Mouse (Mus musculus) olfactory bulb, adult 2 months (tissue): ENCODE measurements around the gene Dlg2. TPM values are rescaled to one million over a fixed set of nuclear protein-coding genes. Genes with fewer than 3 reads are reported as not detected.

Experiments
- H3K27ac ChIP-seq: fragments of 200-500 bp; 2 replicates; pipeline ENCODE4 v1.5.1; 2012; ENCODE audit warnings: low read depth, low read length; ENCODE audit not compliant: insufficient read depth
- H3K4me1 ChIP-seq: fragments of 200-500 bp; 2 replicates; pipeline ENCODE4 v1.6.1; 2012; ENCODE audit warnings: low read length; ENCODE audit not compliant: control insufficient read depth, insufficient read depth
- H3K4me3 ChIP-seq: fragments of 200-500 bp; 2 replicates; pipeline ENCODE4 v1.5.1; 2012; ENCODE audit warnings: mild to moderate bottlenecking, low read depth, low read length, moderate library complexity; ENCODE audit not compliant: insufficient read depth
- CTCF ChIP-seq: fragments of 200-500 bp; IDR thresholded peaks from 2 replicates; pipeline ENCODE4 v1.5.1; 2012; ENCODE audit warnings: low read depth, mild to moderate bottlenecking, low read length, moderate library complexity; ENCODE audit not compliant: insufficient read depth
- POLR2A ChIP-seq: fragments of 200-500 bp; IDR thresholded peaks from 2 replicates; pipeline ENCODE4 v1.6.1; 2012; ENCODE audit warnings: mild to moderate bottlenecking, low read depth, low read length, moderate library complexity; ENCODE audit not compliant: insufficient read depth
- WGBS: fragments of 180-500 bp; shearing (Covaris S2); methylation state at CpG from one replicate; pipeline ENCODE4 v1.1.7; 2018; 5-methylcytosine and 5-hydroxymethylcytosine counted together
- polyA plus RNA-seq: library from polyadenylated mRNA; stranded (reverse); fragments of >200 nt; gene quantifications from 2 replicates; pipeline ENCODE4 v1.2.4, GENCODE M21; 2012; ENCODE audit warnings: low replicate concordance; ENCODE audit not compliant: missing spikeins, insufficient read depth, insufficient read length

Gene Dlg2
- polyA plus RNA-seq, 1 experiment: not detected

DNA sequence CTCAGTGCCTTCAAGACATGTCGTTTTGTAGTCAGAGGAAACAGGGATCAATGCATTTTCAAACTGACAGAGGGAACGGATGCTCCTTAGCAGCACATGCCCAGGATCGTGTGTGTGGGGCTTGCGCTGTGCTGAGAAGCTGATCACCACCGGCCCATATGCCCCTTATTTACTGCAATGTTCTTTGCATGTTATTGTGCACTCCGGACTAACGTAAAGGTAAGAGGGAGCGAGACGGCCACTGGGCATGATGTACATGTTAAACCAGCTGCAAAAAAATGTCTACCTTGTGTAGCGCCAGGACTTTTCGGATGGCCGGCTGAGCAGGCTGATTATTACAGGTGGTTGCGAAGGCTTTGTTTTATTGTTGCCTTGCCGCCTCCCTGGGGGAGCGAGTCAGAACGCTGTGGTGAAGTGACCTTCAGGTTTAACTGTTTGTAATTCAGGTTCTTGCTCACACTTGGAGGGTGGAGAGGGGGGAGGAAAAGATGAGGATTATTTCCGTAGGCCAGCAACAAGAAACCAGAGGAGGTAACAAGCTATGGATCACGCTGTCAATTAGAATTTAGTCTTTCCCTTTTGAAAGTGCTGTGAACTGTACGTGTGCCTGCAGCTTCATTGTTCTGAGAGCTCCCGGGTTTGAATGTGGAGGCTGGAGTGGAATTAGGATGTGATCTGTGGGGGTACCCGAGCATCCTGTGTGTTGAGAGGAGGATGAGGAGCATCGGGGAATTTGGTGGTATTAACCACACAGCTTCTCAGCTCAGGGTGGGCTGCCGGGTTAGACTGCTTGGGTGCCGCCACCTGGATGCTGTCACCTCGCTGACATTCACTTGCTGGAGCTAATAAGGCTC lies 614.6 kb downstream of the Dlg2 start:
- no peaks in the 10 kb centered on the region for H3K4me1 ChIP-seq
- 3% methylated on average over 25 of the region's 25 CpGs for WGBS
- peak overlapping the region; percentile 97 for H3K27ac ChIP-seq
- no peak for TF ChIP-seq POLR2A
- TF ChIP-seq CTCF: no peak
- peak overlapping the region; percentile 49 for H3K4me3 ChIP-seq

DNA sequence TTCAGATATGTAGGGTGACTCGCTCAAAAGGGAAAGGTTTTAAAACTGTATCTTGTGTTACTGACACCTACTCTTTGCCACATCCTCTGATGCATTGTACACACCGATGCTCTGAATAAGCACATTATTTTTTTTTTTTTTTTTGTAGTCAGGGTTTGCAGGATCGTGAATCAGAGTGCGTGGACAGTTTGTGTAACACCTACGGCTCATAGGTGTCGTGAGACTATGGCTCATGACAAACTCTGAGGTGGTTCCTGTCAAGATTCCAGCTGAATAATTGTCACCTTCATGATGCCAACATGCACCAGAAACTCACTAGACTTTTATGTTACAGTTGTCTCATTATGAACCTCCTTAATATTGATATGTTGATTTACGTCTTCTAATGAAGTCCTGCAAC lies 620.0 kb downstream of the Dlg2 start:
- whole genome bisulfite sequencing: 74% methylated on average over 7 of the region's 7 CpGs
- H3K4me1 ChIP-seq: no peaks in the 10 kb centered on the region
- no peak overlapping the region for H3K27ac ChIP-seq
- no peak overlapping the region for H3K4me3 ChIP-seq
- TF ChIP-seq POLR2A (no peak), CTCF (no peak)

DNA sequence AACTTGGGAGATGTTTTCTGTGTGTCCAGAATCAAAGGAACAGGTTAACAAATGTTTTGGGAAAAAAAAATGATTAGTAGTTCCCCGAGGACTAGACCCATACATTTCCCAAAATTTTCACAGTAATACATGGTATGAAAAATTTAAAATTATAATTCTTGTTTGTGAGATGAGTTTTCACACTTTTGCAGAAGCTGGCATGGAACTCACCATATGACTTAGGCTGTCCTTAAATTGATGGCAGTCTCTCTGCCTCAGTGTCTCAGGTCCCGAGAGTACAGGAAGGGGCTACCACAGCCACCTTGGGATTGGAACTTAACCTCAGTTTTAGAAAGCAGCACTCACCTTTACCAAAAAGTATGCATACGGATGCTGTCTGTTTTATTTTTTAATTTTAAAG lies 622.0 kb downstream of the Dlg2 start:
- Histone ChIP-seq H3K4me3 (no peak overlapping the region), H3K4me1 (no peaks in the 10 kb centered on the region), H3K27ac (no peak overlapping the region)
- no peak for TF ChIP-seq POLR2A
- TF ChIP-seq CTCF: no peak
- WGBS: 89% methylated on average over 3 of the region's 3 CpGs

DNA sequence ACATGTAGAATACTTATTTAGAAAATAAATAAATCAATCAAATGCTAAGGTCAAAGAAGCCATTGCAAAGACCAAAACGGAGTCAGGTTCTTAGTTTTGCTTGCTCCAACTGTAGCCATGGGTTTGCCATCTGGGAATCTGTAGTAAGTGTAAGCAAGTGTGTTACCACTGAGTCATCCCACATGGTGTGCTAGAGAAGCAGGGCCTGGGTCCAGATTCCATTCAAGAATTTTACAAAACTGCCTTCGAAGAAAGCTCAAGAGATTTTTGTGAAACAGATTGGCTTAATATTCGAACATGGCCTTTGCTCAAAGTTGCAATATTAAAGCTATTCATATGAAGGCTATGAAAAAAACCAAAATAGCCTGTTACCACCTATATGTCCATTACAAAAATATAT lies 633.1 kb downstream of the Dlg2 start:
- TF ChIP-seq POLR2A (no peak), CTCF (no peak)
- Histone ChIP-seq H3K4me3 (no peak overlapping the region), H3K27ac (no peak overlapping the region), H3K4me1 (no peaks in the 10 kb centered on the region)
- WGBS: 78% methylated on average over 3 of the region's 3 CpGs

DNA sequence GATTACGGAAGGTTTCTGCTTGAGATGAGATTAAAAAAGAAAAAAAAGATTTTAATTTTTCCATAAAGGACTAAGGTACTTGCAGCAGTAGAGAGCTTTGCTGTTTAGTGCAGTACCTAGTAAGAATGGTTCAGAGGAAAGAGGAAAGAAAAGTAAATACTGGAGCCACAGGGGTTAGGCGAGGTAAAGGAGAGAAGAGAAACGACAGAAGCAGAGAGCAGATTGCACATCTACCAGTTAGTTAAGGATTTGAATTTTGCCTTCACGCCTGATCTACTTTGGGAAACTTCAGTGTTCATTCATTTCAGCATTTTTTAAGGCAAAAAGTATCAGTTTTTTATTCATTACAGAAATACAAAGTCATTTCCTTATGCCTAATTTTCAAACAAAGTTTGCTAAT lies 655.7 kb downstream of the Dlg2 start:
- no peaks in the 10 kb centered on the region for H3K4me1 ChIP-seq
- WGBS: 64% methylated on average over 4 of the region's 4 CpGs
- no peak for TF ChIP-seq CTCF
- H3K27ac ChIP-seq: no peak overlapping the region
- no peak overlapping the region for H3K4me3 ChIP-seq

DNA sequence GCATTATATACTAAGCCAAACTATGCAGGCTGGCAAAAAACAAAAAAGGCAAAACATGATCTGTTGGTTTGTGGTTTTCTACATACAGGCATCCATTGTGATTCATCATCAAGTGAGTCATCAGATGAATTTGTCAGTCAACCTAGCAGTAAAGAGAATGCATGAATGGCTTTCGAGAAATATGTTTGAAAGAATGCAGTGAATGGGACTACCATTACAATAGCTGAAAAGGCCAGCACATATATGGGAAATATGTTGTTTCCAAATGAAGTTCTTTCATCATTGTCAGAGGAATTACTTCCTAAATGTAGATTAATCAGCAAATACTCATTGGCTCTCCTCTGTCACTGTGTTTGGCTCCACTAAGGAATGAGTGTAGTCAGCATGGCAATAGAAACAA lies 677.6 kb downstream of the Dlg2 start:
- 84% methylated on average over 1 of the region's 1 CpGs for WGBS
- H3K4me3 ChIP-seq: no peak overlapping the region
- no peak for TF ChIP-seq POLR2A
- TF ChIP-seq CTCF: no peak
- H3K4me1 ChIP-seq: no peaks in the 10 kb centered on the region
- no peak overlapping the region for H3K27ac ChIP-seq

DNA sequence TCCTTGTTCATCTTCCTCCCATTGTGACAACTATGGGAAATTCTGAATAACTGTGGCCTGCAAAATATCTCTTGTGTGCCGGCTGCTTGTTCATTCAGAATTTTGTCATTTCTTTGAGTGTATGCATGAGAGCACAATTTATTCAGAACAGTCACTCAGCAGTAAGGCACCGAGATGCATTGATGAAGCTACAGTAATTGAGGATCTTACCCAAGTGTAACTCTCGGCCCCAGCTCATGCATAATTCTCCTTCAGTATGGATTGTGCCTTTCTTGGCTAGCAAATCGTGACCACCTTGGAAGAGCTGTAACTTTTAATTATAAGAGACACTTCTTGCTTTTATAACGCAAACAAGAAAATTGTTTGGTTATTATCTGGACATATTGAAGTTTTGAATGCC lies 682.7 kb downstream of the Dlg2 start:
- H3K4me1 ChIP-seq: no peaks in the 10 kb centered on the region
- 68% methylated on average over 5 of the region's 5 CpGs for WGBS
- TF ChIP-seq POLR2A (no peak), CTCF (no peak)
- no peak overlapping the region for H3K4me3 ChIP-seq
- H3K27ac ChIP-seq: no peak overlapping the region

DNA sequence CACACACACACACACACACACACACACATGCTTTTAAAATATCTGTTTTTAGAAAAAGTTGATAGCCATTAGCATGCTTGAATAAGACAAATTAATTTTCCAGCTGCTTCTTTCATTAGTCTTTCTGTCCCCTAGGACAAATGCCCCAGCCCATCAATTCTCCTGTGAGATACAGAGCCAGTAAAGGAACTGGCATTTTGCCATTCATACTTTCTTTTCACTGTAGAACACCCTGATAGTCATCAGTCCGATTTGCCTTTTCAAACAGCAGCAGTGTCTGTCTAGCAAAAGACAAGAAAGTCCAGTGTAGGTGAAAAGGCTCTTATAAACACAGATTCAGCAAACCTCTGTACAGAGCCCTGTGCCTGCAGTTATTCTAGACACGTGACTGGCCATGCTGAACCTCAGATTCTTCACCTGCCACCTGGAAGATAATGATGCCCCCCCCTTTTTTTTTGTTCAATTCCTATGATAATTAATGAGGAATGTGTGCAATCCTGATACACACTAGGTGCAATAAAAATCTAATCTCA lies 685.2 kb downstream of the Dlg2 start:
- 44% methylated on average over 2 of the region's 2 CpGs for WGBS
- no peaks in the 10 kb centered on the region for H3K4me1 ChIP-seq
- no peak overlapping the region for H3K4me3 ChIP-seq
- H3K27ac ChIP-seq: no peak overlapping the region
- TF ChIP-seq POLR2A: no peak
- TF ChIP-seq CTCF: no peak

DNA sequence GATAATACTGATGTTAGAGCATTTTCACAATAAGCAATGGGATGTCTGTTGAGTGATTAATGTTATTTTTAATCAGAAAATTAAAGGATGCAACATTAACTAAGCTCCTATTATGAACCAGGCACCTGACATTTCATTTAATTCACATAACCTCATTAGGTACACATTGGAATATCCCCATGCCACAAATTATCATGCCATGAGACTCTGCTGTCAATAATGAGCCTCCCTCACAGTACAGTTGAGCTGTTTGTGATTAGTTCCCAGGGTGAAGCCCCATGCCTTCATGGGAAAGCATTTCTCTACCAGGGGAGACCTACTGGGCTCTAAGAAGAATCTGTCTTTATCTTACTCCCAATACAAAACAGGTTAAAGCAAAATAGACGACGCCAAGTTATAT lies 697.1 kb downstream of the Dlg2 start:
- no peaks in the 10 kb centered on the region for H3K4me1 ChIP-seq
- H3K27ac ChIP-seq: no peak overlapping the region
- no peak for TF ChIP-seq CTCF
- no peak for TF ChIP-seq POLR2A
- H3K4me3 ChIP-seq: no peak overlapping the region
- WGBS: 83% methylated on average over 2 of the region's 2 CpGs
